ENCODE assay signal across 8 mouse cellular contexts in genomic region chr19:23972881-23973649, GRCm38 (mm10). TPM values are rescaled to one million over a fixed set of nuclear protein-coding genes. Genes with fewer than 3 reads are reported as not detected.
DNase-seq lines count a peak whose midpoint lies in the region; ATAC-seq and TF ChIP-seq lines count a peak whose summit lies in the region.

No protein-coding gene starts in this region.

- WGBS in embryonic facial prominence, embryonic 11.5 days: 48% methylated on average over 16 of the region's 16 CpGs
- 61% methylated on average over 16 of the region's 16 CpGs for WGBS in embryonic facial prominence, embryonic 10.5 days
- 53% methylated on average over 16 of the region's 16 CpGs for WGBS in cerebellum, adult 2 months
- WGBS in kidney, embryonic 15.5 days: 59% methylated on average over 16 of the region's 16 CpGs

- H3ac ChIP-seq in myocyte (ENCODE audit: control insufficient read depth, insufficient read length): no peak overlapping the region

- H3K9ac ChIP-seq in embryonic facial prominence, embryonic 11.5 days (replicated peaks; ENCODE audit: low read length): no peak overlapping the region
- no peak overlapping the region for H3K9ac ChIP-seq in kidney, embryonic 15.5 days

- no peak overlapping the region for H3K4me3 ChIP-seq in embryonic facial prominence, embryonic 11.5 days (ENCODE audit: low read depth, low read length)
- no peak overlapping the region for H3K4me3 ChIP-seq in embryonic facial prominence, embryonic 10.5 days
- no peak overlapping the region for H3K4me3 ChIP-seq in cerebellum, adult 2 months (replicated peaks; ENCODE audit: insufficient read depth, low read depth, low read length)
- no peak overlapping the region for H3K4me3 ChIP-seq in kidney, embryonic 15.5 days (replicated peaks)
- H3K4me3 ChIP-seq in myocyte: no peak overlapping the region

- H3K79me2 ChIP-seq in myocyte (ENCODE audit: control insufficient read depth, insufficient read depth): no peaks in the 10 kb centered on the region

- ATAC-seq in embryonic facial prominence, embryonic 11.5 days (replicated peaks; ENCODE audit: insufficient number of reproducible peaks, low FRiP score, low TSS enrichment, low read depth): 0 out of 2 replicates have a peak, but pooled peaks have one; percentile 18
- peak; percentile 54; the same call in 1 of the 2 replicates for ATAC-seq in kidney, embryonic 15.5 days (replicated peaks; ENCODE audit: low FRiP score)

- H3K4me2 ChIP-seq in embryonic facial prominence, embryonic 11.5 days (ENCODE audit: low read depth, low read length): no peak overlapping the region
- no peak overlapping the region for H3K4me2 ChIP-seq in kidney, embryonic 15.5 days
- H3K4me2 ChIP-seq in myocyte (ENCODE audit: low read depth): peak overlapping the region; percentile 8

- no peaks in the 10 kb centered on the region for H3K4me1 ChIP-seq in embryonic facial prominence, embryonic 11.5 days (ENCODE audit: control insufficient read depth, insufficient read depth, low read length)
- H3K4me1 ChIP-seq in embryonic facial prominence, embryonic 10.5 days: peaks cover 9% of the 10 kb centered on the region
- peaks cover 12% of the 10 kb centered on the region for H3K4me1 ChIP-seq in cerebellum, adult 2 months (ENCODE audit: control insufficient read depth, insufficient read depth, low read length)
- H3K4me1 ChIP-seq in kidney, embryonic 15.5 days: peaks cover 17% of the 10 kb centered on the region

- no peaks in the 10 kb centered on the region for H3K36me3 ChIP-seq in embryonic facial prominence, embryonic 11.5 days (replicated peaks; ENCODE audit: control insufficient read depth, insufficient read depth, low read depth, low read length)
- no peaks in the 10 kb centered on the region for H3K36me3 ChIP-seq in embryonic facial prominence, embryonic 10.5 days (replicated peaks)
- H3K36me3 ChIP-seq in kidney, embryonic 15.5 days: no peaks in the 10 kb centered on the region; the same call in 1 of the 2 replicates
- no peaks in the 10 kb centered on the region for H3K36me3 ChIP-seq in myocyte (ENCODE audit: control insufficient read depth, insufficient read depth)

- no peaks in the 10 kb centered on the region for H3K9me3 ChIP-seq in embryonic facial prominence, embryonic 11.5 days (replicated peaks; ENCODE audit: control insufficient read depth, low read length)
- no peaks in the 10 kb centered on the region for H3K9me3 ChIP-seq in embryonic facial prominence, embryonic 10.5 days
- H3K9me3 ChIP-seq in kidney, embryonic 15.5 days (replicated peaks): no peaks in the 10 kb centered on the region

- H3K27me3 ChIP-seq in embryonic facial prominence, embryonic 11.5 days (ENCODE audit: control insufficient read depth, insufficient read depth, low read length): no peaks in the 10 kb centered on the region
- no peaks in the 10 kb centered on the region for H3K27me3 ChIP-seq in embryonic facial prominence, embryonic 10.5 days (replicated peaks; ENCODE audit: low read depth, poor library complexity, severe bottlenecking)
- no peaks in the 10 kb centered on the region for H3K27me3 ChIP-seq in cerebellum, adult 2 months (ENCODE audit: control insufficient read depth, insufficient read depth, low read length)
- no peaks in the 10 kb centered on the region for H3K27me3 ChIP-seq in kidney, embryonic 15.5 days
- H3K27me3 ChIP-seq in myocyte (ENCODE audit: control insufficient read depth, insufficient read depth, insufficient read length): no peaks in the 10 kb centered on the region

- no peak for TF ChIP-seq POLR2A in cerebellum, adult 2 months (IDR thresholded peaks at IDR 0.05; ENCODE audit: borderline replicate concordance, insufficient read depth, low read length)
- TF ChIP-seq POLR2A in myocyte (IDR thresholded peaks at IDR 0.05; ENCODE audit: insufficient read length, low read depth): no peak

- no peak for DNase-seq in embryonic facial prominence, embryonic 11.5 days (ENCODE audit: low spot score)
- DNase-seq in embryonic facial prominence, embryonic 10.5 days (ENCODE audit: low spot score): no peak
- DNase-seq in cerebellum, adult 2 months: peak; percentile 49 to 69
- DNase-seq in heart, adult 18-20 months: peak; percentile 66 to 87
- DNase-seq in thymus, postnatal 4 days: no peak
- no peak for DNase-seq in thymus, postnatal 10 days (ENCODE audit: low spot score in 2 of 2)

- TF ChIP-seq CTCF in cerebellum, adult 2 months (IDR thresholded peaks at IDR 0.05; ENCODE audit: borderline replicate concordance, insufficient read depth, low read depth, low read length): no peak

- H3K27ac ChIP-seq in embryonic facial prominence, embryonic 11.5 days (replicated peaks; ENCODE audit: low read depth, low read length): no peak overlapping the region
- H3K27ac ChIP-seq in embryonic facial prominence, embryonic 10.5 days (replicated peaks): no peak overlapping the region
- no peak overlapping the region for H3K27ac ChIP-seq in cerebellum, adult 2 months (ENCODE audit: insufficient read depth, low read length)
- H3K27ac ChIP-seq in kidney, embryonic 15.5 days: no peak overlapping the region

TF ChIP-seq in myocyte, 11 proteins besides CTCF, POLR2A, EP300 and RAD21:
- TF ChIP-seq USF1 (IDR thresholded peaks at IDR 0.05; ENCODE audit: low read depth) (peak; percentile 70), REST (IDR thresholded peaks at IDR 0.05; ENCODE audit: insufficient read depth, insufficient read length) (no peak)

RNA-seq across cellular contexts. Expression of gene Fam189a2, which starts 57.8 kb away (rescaled TPM):
- polyA plus RNA-seq in embryonic facial prominence, embryonic 11.5 days (2014; fragmentation: Nextera tagmentation; extraction: Ambion mirVana): 0.53 and 1.6 TPM in 2 replicates
- 0.39 and 0.47 TPM in 2 replicates for polyA plus RNA-seq in embryonic facial prominence, embryonic 10.5 days (2016; fragmentation: Nextera tagmentation; extraction: Ambion mirVana)
- 18.8 and 19.2 TPM in 2 replicates for polyA plus RNA-seq in cerebellum, adult 2 months (2012; rRNA removed)
- total RNA-seq in heart, adult 18-20 months (2021): 10 to 100 TPM; 55.3 to 60.9 TPM
- 1.5 and 1.6 TPM in 2 replicates for polyA plus RNA-seq in kidney, embryonic 15.5 days (2015; fragmentation: Nextera tagmentation; extraction: Ambion mirVana)
- polyA plus RNA-seq in myocyte (2012; fragmentation: generic; extraction: Trizol): 1.9 TPM

Comparison
In these comparisons a context has a peak if more than half of its experiments do, and no peak if none do; other contexts are left out.
1. DNase-seq: peak in cerebellum, adult 2 months (2 of 2) and heart, adult 18-20 months (2 of 2); none in embryonic facial prominence, embryonic 11.5 days (single experiment), embryonic facial prominence, embryonic 10.5 days (single experiment), thymus, postnatal 4 days (single experiment) and thymus, postnatal 10 days (0 of 2).